Mouse (Mus musculus) embryonic fibroblast, embryonic 13.5 days (primary cell): ENCODE measurements around the gene Vezf1.

ENCODE experiments used
- CTCF ChIP-seq: IDR thresholded peaks from 2 replicates; pipeline ENCODE4 v1.5.1; 2011; ENCODE audit warnings: mild to moderate bottlenecking, control low read depth, low read length, moderate library complexity, borderline replicate concordance; ENCODE audit not compliant: insufficient read depth
- POLR2A ChIP-seq: IDR thresholded peaks from 2 replicates; pipeline ENCODE4 v1.6.1; 2011; ENCODE audit warnings: low read depth, mild to moderate bottlenecking, control low read depth, low read length, moderate library complexity

- TF ChIP-seq CTCF (no peak), POLR2A (no peak)
Observed at GRCm38 (mm10) chr11:88067191-88067585, 891 bp upstream of the Vezf1 start.
